Mouse (Mus musculus): ENCODE results near the gene Rasgef1c.

DNA sequence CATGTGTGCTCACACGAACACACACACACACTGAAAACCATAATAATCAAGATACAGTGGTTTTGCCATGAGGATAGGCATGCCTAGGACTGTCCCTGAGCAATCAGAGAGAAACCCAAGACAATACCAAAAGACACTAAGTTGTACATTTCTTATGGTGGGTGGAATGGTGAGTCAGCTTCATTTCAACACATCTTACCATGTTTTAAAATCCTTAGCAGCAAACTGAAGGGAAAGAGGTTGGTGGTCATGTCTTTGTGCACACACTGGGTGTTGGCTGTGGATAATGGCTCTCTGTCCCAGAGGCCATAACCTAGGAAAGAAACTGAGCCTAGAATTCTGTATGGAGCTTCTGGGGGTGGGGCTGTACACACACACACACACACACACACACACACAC lies 32.2 kb downstream of the Rasgef1c start:
- TF ChIP-seq CTCF (IDR thresholded peaks at IDR 0.05; ENCODE audit: control insufficient read depth, insufficient read depth, insufficient read length): no peak
- TF ChIP-seq CEBPB (IDR thresholded peaks at IDR 0.05; ENCODE audit: low read depth): no peak
- no peak for TF ChIP-seq USF1 (IDR thresholded peaks at IDR 0.05; ENCODE audit: low read depth)

All from C2C12 (cell line).